Mouse (Mus musculus) adrenal gland (tissue): ENCODE results near the gene Egfl7.

Experiments
- intact Hi-C: fragments of 180-260 bp; cut with DNase I; formaldehyde crosslinking; loops from one replicate; pipeline ENCODE4 v1.15.1; 2025
- long read RNA-seq, 2 experiments: library from polyadenylated mRNA; unstranded; transcript quantifications; one replicate each; pipeline ENCODE4 v2.0.0; 2020; ENCODE audit warnings: borderline replicate concordance in 1 of 2; ENCODE audit not compliant: insufficient replicate concordance in 1 of 2

The Egfl7 gene
- long read RNA-seq, experiment 1, transcript Egfl7-202 (10 exons, 1,372 nt) = major isoform, 28 of 83 reads
- long read RNA-seq, experiment 1, transcript Egfl7-212 (10 exons, 1,391 nt) = minor isoform, 17 of 83 reads
- long read RNA-seq, experiment 1, partial matches to known transcripts = 7 of 83 reads
- long read RNA-seq, experiment 1, other reads (novel, unspliced or antisense) = 27 of 83 reads
- long read RNA-seq, experiment 2, transcript Egfl7-216 (9 exons, 1,163 nt) = minor isoform, 7 of 81 reads
- long read RNA-seq, experiment 2, transcript Egfl7-212 (10 exons, 1,391 nt) = minor isoform, 13 of 81 reads
- long read RNA-seq, experiment 2, transcript Egfl7-202 (10 exons, 1,372 nt) = major isoform, 30 of 81 reads
- long read RNA-seq, experiment 2, partial matches to known transcripts = 9 of 81 reads
- long read RNA-seq, experiment 2, other reads (novel, unspliced or antisense) = 19 of 81 reads

GRCm38 (mm10) chr2:26579714-26580113 lies at the start of gene Egfl7:
Gene Egfl7, plus strand, starts transcription at chr2:26580014.
- intact Hi-C loops = no loop called here

- intact Hi-C loops = no loop called here
Measured at GRCm38 (mm10) chr2:26531829-26532228, 48.0 kb upstream of the Egfl7 start.

GRCm38 (mm10) chr2:26533249-26533648 lies 46.6 kb upstream of the Egfl7 start:
- intact Hi-C loops = no loop called here

- intact Hi-C loops = no loop called here
Measured at GRCm38 (mm10) chr2:26534161-26534560, 45.7 kb upstream of the Egfl7 start.

- intact Hi-C loops = no loop called here
Measured at GRCm38 (mm10) chr2:26534616-26535015, 45.2 kb upstream of the Egfl7 start.

GRCm38 (mm10) chr2:26535517-26536045 lies 44.2 kb upstream of the Egfl7 start:
- intact Hi-C loops = no loop called here

GRCm38 (mm10) chr2:26539516-26539915 lies 40.3 kb upstream of the Egfl7 start:
- intact Hi-C loops = no loop called here

GRCm38 (mm10) chr2:26540721-26541120 lies 39.1 kb upstream of the Egfl7 start:
- intact Hi-C loops = no loop called here

GRCm38 (mm10) chr2:26541258-26541910 lies 38.4 kb upstream of the Egfl7 start:
- intact Hi-C loops = no loop called here

- intact Hi-C loops = no loop called here
Measured at GRCm38 (mm10) chr2:26543155-26543554, 36.7 kb upstream of the Egfl7 start.

- intact Hi-C loops = no loop called here
Measured at GRCm38 (mm10) chr2:26543768-26544167, 36.0 kb upstream of the Egfl7 start.

GRCm38 (mm10) chr2:26544265-26544664 lies 35.5 kb upstream of the Egfl7 start:
- intact Hi-C loops = no loop called here

- intact Hi-C loops = no loop called here
Measured at GRCm38 (mm10) chr2:26547481-26547880, 32.3 kb upstream of the Egfl7 start.

- intact Hi-C loops = no loop called here
Measured at GRCm38 (mm10) chr2:26549801-26550200, 30.0 kb upstream of the Egfl7 start.

GRCm38 (mm10) chr2:26550205-26550604 lies 29.6 kb upstream of the Egfl7 start:
- intact Hi-C loops = no loop called here

GRCm38 (mm10) chr2:26550777-26551176 lies 29.0 kb upstream of the Egfl7 start:
- intact Hi-C loops = no loop called here

- intact Hi-C loops = no loop called here
Measured at GRCm38 (mm10) chr2:26551446-26551845, 28.4 kb upstream of the Egfl7 start.

GRCm38 (mm10) chr2:26552066-26552465 lies 27.7 kb upstream of the Egfl7 start:
- intact Hi-C loops = no loop called here

- intact Hi-C loops = no loop called here
Measured at GRCm38 (mm10) chr2:26553904-26554303, 25.9 kb upstream of the Egfl7 start.

- intact Hi-C loops = no loop called here
Measured at GRCm38 (mm10) chr2:26555076-26555475, 24.7 kb upstream of the Egfl7 start.

GRCm38 (mm10) chr2:26556535-26556993 lies 23.2 kb upstream of the Egfl7 start:
- intact Hi-C loops = no loop called here

GRCm38 (mm10) chr2:26560506-26560905 lies 19.3 kb upstream of the Egfl7 start:
- intact Hi-C loops = loop anchor here (10.0 kb wide), 1 partner anchor 236 kb away; no protein-coding TSS in a partner anchor
